Mouse (Mus musculus) embryonic facial prominence, embryonic 11.5 days (tissue): ENCODE measurements around the gene Tcaf2. TPM values are rescaled to one million over a fixed set of nuclear protein-coding genes. Genes with fewer than 3 reads are reported as not detected.

ENCODE experiments used
- ATAC-seq: fragments of 200-750 bp; cut with Nextera tagmentation; replicated peaks from 2 replicates; pipeline ENCODE4 v1.8.0; 2017; ENCODE audit warnings: low read depth; ENCODE audit not compliant: insufficient number of reproducible peaks, low FRiP score, low TSS enrichment
- DNase-seq: peaks from one replicate; pipeline ENCODE4 v3.0.0-alpha.2; 2015; ENCODE audit warnings: low spot score
- H3K27ac ChIP-seq: fragments of 300-500 bp; sonication (generic); replicated peaks from 2 replicates; pipeline ENCODE4 v1.5.1; 2014; ENCODE audit warnings: mild to moderate bottlenecking, low read depth, low read length, control low read depth
- H3K27me3 ChIP-seq: fragments of 300-500 bp; sonication (generic); 2 replicates; pipeline ENCODE4 v1.6.1; 2014; ENCODE audit warnings: mild to moderate bottlenecking, low read length, moderate library complexity, mixed read lengths; ENCODE audit not compliant: control insufficient read depth, insufficient read depth
- H3K36me3 ChIP-seq: fragments of 300-500 bp; sonication (generic); replicated peaks from 2 replicates; pipeline ENCODE4 v1.6.1; 2014; ENCODE audit warnings: low read depth, mild to moderate bottlenecking, low read length, moderate library complexity, mixed read lengths; ENCODE audit not compliant: control insufficient read depth, insufficient read depth
- H3K4me1 ChIP-seq: fragments of 300-500 bp; sonication (generic); 2 replicates; pipeline ENCODE4 v1.6.1; 2014; ENCODE audit warnings: low read length, mixed read lengths; ENCODE audit not compliant: control insufficient read depth, insufficient read depth
- H3K4me2 ChIP-seq: fragments of 300-500 bp; sonication (generic); 2 replicates; pipeline ENCODE4 v1.6.1; 2014; ENCODE audit warnings: low read depth, mild to moderate bottlenecking, control low read depth, low read length, moderate library complexity
- H3K4me3 ChIP-seq: fragments of 300-500 bp; sonication (generic); 2 replicates; pipeline ENCODE4 v1.5.1; 2014; ENCODE audit warnings: low read depth, low read length, control low read depth
- H3K9ac ChIP-seq: fragments of 300-500 bp; sonication (generic); replicated peaks from 2 replicates; pipeline ENCODE4 v1.6.1; 2014; ENCODE audit warnings: mild to moderate bottlenecking, control low read depth, low read length
- H3K9me3 ChIP-seq: fragments of 300-500 bp; sonication (generic); replicated peaks from 2 replicates; pipeline ENCODE4 v1.6.1; 2016; ENCODE audit warnings: mild to moderate bottlenecking, low read length, inconsistent platforms, mixed read lengths; ENCODE audit not compliant: control insufficient read depth
- WGBS: fragments of 180-500 bp; shearing (Covaris S2); extraction: QIAGEN DNeasy Blood & Tissue Kit; methylation state at CpG from one replicate; pipeline ENCODE4 v1.1.7; 2014; 5-methylcytosine and 5-hydroxymethylcytosine counted together
- polyA plus RNA-seq: library from polyadenylated mRNA; unstranded; fragments of >200 nt; fragmentation: Nextera tagmentation; extraction: Ambion mirVana; gene quantifications from 2 replicates; pipeline ENCODE4 v1.2.1, GENCODE M21; 2014

The Tcaf2 gene
- 1.9 and 2.5 TPM in 2 replicates for polyA plus RNA-seq

DNA sequence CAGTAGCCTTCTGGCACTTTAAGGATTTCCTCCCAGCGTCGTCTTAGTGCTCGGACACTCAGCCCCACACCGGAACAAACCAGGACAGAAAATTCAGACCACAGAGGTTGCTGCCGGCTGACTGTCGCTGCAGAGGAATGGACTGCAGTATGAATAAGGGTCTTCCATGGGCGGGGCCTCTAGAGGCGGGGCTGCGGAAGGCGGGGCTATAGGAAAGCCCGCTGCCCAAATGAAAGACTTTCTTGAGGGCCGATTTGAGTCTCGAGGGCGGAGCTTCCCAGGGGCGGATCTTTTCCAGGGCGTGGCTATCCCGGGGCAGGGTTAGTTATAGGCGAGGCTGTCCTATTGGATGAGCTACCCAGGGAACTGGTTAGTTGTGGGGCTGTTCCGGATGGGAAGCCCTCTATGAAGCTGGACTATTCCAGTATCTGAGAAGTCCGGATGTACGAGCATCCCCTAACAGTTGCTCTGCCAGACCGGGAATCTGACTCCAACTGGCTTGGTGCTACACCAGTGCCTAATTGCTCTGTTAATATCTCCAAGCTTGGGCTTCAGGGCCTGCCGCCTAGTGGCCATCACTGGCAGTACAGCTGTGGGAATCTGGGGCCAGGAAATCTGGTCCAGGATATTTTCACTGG, at the start of gene Tcaf2:
Gene Tcaf2 (minus strand): TSS at position 343 of the 638 bp plus-strand sequence.
- Histone ChIP-seq H3K9ac (no peak within 1 kb of the TSS; the same call in 1 of the 2 replicates), H3K9me3 (no peaks in the 10 kb centered on the region), H3K4me1 (no peaks in the 10 kb centered on the region), H3K27ac (no peak within 1 kb of the TSS), H3K4me2 (peak within 1 kb of the TSS; percentile 41), H3K4me3 (peak within 1 kb of the TSS; percentile 19), H3K36me3 (no peaks in the 10 kb centered on the region), H3K27me3 (no peaks in the 10 kb centered on the region)
- peak; percentile 99 for ATAC-seq
- DNase-seq = peak; percentile 92
- WGBS = under 1% methylated on average over 23 of the region's 23 CpGs

DNA sequence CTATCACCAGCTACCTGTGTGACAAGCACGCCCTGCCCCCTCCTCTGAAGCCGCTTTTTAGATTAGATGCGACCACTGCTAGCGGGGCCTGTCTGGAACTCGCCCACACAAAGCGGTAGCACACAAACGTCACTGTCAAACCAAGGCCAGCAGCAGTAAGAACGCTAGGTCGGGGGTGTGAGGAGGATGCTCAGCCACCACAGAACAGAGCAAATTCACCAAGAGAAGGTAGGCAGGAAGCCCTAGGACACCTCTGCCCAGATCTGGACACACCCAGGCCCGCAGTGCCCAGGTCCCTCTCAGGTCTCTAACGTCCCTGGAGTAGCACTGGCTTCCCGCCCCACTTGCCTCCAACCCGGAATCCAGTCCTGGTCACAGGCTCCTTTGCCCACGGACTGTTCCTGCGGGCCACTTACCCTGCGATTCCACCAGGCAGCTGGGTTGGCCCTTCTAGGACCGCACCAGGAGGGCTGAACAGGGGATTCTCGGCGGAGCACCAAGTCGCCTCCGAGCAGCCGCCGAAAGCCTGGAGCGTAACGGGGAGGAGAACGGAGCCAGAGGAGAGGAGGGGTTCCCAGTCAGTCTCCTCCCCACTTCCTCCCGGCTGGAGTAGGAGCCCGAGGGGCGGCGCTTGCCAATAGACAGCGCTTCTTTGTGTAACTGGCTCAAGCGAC, 47.6 kb upstream of the Tcaf2 start:
- H3K4me3 ChIP-seq = peak overlapping the region; percentile 68
- H3K4me1 ChIP-seq = no peaks in the 10 kb centered on the region
- ATAC-seq (peak; percentile 95), DNase-seq (peak; percentile 88)
- H3K27me3 ChIP-seq = no peaks in the 10 kb centered on the region
- H3K27ac ChIP-seq = peak overlapping the region; percentile 85
- H3K36me3 ChIP-seq = no peaks in the 10 kb centered on the region; the same call in 1 of the 2 replicates
- under 1% methylated on average over 32 of the region's 32 CpGs for WGBS
- H3K4me2 ChIP-seq = peak overlapping the region; percentile 47
- peak overlapping the region; percentile 81 for H3K9ac ChIP-seq
- H3K9me3 ChIP-seq = no peaks in the 10 kb centered on the region

DNA sequence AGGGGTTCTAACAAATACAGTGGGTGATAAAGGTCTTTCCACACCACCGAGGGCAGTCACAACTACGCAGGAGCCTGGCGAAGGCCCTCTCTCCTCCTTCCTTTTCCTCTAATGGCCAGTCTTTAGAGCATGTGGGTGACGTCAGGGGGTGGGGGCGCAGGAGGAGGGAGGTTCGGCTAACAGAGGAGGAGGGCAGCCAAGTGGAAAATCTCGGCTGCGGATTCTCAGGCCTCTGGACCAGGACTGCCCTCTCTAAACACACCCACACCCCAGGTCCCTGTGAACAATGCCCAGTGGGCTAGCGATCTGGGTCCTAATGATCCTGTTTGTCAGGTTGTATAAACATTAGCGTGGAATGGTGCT, 47.1 kb upstream of the Tcaf2 start:
- Histone ChIP-seq H3K9ac (peak overlapping the region; percentile 81), H3K27me3 (no peaks in the 10 kb centered on the region), H3K4me2 (peak overlapping the region; percentile 47), H3K4me1 (no peaks in the 10 kb centered on the region), H3K4me3 (peak overlapping the region; percentile 68), H3K36me3 (no peaks in the 10 kb centered on the region; the same call in 1 of the 2 replicates), H3K9me3 (no peaks in the 10 kb centered on the region), H3K27ac (peak overlapping the region; percentile 85)
- WGBS = 0% methylated on average over 10 of the region's 10 CpGs
- peak; percentile 88 for ATAC-seq
- peak; percentile 86 for DNase-seq

DNA sequence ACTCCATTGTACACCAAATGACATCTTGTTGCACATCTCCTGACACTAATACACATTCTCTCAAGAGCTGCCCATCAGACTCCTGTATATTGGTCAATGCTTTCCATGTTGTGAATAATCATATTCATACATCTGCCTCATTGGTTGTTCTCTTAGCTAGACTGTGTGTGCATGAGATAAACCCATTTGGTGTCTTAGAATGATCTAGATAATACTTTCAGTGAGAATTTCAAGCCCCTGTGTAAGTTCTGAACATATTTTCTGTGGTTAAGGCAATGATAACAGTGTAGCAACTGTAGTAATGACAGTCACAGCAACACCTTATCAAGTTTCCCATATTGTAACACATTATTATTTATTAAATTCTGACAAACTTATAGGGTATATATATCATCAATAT, 44.7 kb upstream of the Tcaf2 start:
- ATAC-seq = no peak
- no peak overlapping the region for H3K4me3 ChIP-seq
- no peaks in the 10 kb centered on the region for H3K9me3 ChIP-seq
- H3K27ac ChIP-seq = no peak overlapping the region
- no peak overlapping the region for H3K9ac ChIP-seq
- H3K4me1 ChIP-seq = no peaks in the 10 kb centered on the region
- DNase-seq = no peak
- peaks cover 5% of the 10 kb centered on the region for H3K36me3 ChIP-seq
- H3K4me2 ChIP-seq = no peak overlapping the region
- H3K27me3 ChIP-seq = no peaks in the 10 kb centered on the region

DNA sequence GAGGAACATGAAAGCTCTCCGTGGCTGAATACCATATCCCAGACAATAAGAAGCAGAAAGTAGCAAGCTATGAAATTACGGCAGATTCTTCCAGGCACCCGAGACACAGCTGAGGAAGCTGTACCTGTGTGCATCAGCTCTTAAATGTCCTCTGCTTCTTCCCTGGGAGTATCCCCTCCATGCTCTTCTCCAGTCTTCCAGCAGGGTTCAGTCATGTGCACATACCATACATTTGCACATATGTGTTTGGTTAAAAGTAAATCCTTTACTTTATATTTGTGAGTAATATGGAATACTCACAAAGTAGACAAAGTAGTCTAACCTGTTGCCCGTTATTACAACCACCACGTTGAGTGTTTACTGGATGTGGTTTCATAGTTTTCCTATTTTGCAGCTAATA, 42.9 kb upstream of the Tcaf2 start:
- ATAC-seq = no peak
- H3K4me1 ChIP-seq = no peaks in the 10 kb centered on the region
- H3K9me3 ChIP-seq = no peaks in the 10 kb centered on the region
- WGBS = 92% methylated on average over 5 of the region's 5 CpGs
- H3K27me3 ChIP-seq = no peaks in the 10 kb centered on the region
- no peak overlapping the region for H3K27ac ChIP-seq
- no peak overlapping the region for H3K9ac ChIP-seq
- H3K4me2 ChIP-seq = no peak overlapping the region
- peaks cover 5% of the 10 kb centered on the region for H3K36me3 ChIP-seq
- no peak overlapping the region for H3K4me3 ChIP-seq
- no peak for DNase-seq

DNA sequence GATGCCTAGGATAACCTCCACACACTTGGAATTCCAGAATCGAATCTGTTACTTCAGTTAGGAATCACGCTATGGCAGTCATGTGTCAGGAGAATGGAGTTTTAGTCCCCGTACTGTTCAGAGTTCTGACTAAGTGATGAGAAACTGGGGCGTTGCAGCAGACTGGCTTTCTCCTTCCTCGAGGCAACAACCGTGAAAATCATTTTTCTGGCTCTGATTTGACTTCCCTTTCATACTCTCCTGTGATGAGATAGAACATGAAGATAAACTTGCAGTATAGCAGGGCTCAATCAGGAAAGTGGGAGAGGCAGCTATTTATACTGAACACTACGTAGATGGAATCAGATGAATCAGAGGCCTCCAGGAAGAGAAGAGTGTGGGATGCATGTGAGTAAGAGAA, 35.0 kb upstream of the Tcaf2 start:
- Histone ChIP-seq H3K9me3 (no peaks in the 10 kb centered on the region), H3K9ac (no peak overlapping the region), H3K4me2 (no peak overlapping the region), H3K27ac (no peak overlapping the region), H3K27me3 (no peaks in the 10 kb centered on the region), H3K4me1 (no peaks in the 10 kb centered on the region), H3K36me3 (peaks cover 4% of the 10 kb centered on the region), H3K4me3 (no peak overlapping the region)
- DNase-seq (no peak), ATAC-seq (no peak)
- WGBS = 92% methylated on average over 7 of the region's 7 CpGs

DNA sequence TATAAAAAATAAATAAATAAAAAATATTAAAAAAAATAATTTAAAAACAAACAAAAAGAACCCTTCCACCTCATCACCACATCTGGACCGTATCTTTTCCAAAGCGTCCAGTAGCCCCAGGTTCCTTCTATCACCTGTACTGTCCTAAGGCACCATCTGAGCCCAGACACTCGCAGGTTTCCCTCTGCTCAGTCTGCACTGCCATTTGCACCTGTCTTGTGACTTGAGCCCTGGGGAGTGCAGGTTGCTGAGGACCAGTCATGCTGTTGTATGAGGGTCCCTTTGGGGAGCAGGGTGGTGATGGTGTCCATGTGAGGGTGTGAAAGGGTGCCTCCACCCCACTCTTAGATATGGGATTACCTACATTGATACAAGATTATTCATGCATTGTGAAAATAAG, 31.0 kb upstream of the Tcaf2 start:
- Histone ChIP-seq H3K9ac (no peak overlapping the region), H3K36me3 (peaks cover 16% of the 10 kb centered on the region), H3K4me2 (no peak overlapping the region), H3K27me3 (no peaks in the 10 kb centered on the region), H3K9me3 (no peaks in the 10 kb centered on the region), H3K27ac (no peak overlapping the region), H3K4me1 (no peaks in the 10 kb centered on the region), H3K4me3 (no peak overlapping the region)
- WGBS = 92% methylated on average over 3 of the region's 3 CpGs
- DNase-seq = no peak
- ATAC-seq = no peak

DNA sequence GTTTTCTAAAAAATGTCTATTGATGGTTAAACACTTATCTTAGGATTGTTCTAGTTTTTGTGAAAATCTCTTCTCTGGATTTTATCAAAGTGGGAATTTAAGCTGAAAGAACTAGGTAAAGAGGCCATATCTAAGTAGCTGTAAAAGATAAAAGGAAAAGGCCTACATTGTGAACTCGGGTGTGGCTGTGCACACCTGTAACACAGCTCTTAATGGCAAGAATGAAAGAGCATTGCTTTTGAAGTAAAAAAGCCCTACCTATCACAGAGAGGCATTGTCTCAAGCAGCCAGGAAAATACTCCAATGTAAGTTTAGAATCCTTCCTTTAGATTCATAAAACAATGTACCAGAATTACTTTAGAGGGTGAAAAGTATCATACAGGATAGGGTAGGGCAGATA, 26.7 kb upstream of the Tcaf2 start:
- Histone ChIP-seq H3K27me3 (no peaks in the 10 kb centered on the region), H3K36me3 (peaks cover 13% of the 10 kb centered on the region), H3K27ac (no peak overlapping the region), H3K4me3 (no peak overlapping the region), H3K9me3 (no peaks in the 10 kb centered on the region), H3K4me2 (no peak overlapping the region), H3K9ac (no peak overlapping the region), H3K4me1 (no peaks in the 10 kb centered on the region)
- WGBS = 92% methylated on average over 1 of the region's 1 CpGs
- no peak for ATAC-seq
- DNase-seq = no peak
